Mouse (Mus musculus) heart, embryonic 13.5 days (tissue): ENCODE measurements at regions not wholly inside any gene's neighbourhood (a gene's known extent, or its start where the extent isn't known, plus 50 kb on each side); places are given as distances from the start of the nearest gene placed in this dataset.

ENCODE experiments used
- ATAC-seq: fragments of 200-750 bp; cut with Nextera tagmentation; 2 replicates; pipeline ENCODE4 v1.8.0; 2017; ENCODE audit warnings: moderate TSS enrichment; ENCODE audit not compliant: insufficient number of reproducible peaks, low FRiP score, low TSS enrichment; ENCODE audit errors: extremely low read depth
- H3K27ac ChIP-seq: fragments of 300-500 bp; sonication (generic); replicated peaks from 2 replicates; pipeline ENCODE4 v1.5.1; 2015; ENCODE audit warnings: moderate library complexity, mild to moderate bottlenecking, inconsistent platforms
- H3K27me3 ChIP-seq: fragments of 300-500 bp; sonication (generic); replicated peaks from 2 replicates; pipeline ENCODE4 v1.6.1; 2015; ENCODE audit warnings: mild to moderate bottlenecking, inconsistent platforms
- H3K36me3 ChIP-seq: fragments of 300-500 bp; sonication (generic); 2 replicates; pipeline ENCODE4 v1.6.1; 2015; ENCODE audit warnings: mild to moderate bottlenecking, inconsistent platforms
- H3K4me1 ChIP-seq: fragments of 300-500 bp; sonication (generic); 2 replicates; pipeline ENCODE4 v1.6.1; 2015; ENCODE audit warnings: inconsistent platforms
- H3K4me2 ChIP-seq: fragments of 300-500 bp; sonication (generic); 2 replicates; pipeline ENCODE4 v1.6.1; 2015; ENCODE audit warnings: inconsistent platforms, mild to moderate bottlenecking, moderate library complexity
- H3K4me3 ChIP-seq: fragments of 300-500 bp; sonication (generic); 2 replicates; pipeline ENCODE4 v1.5.1; 2015; ENCODE audit warnings: moderate library complexity, mild to moderate bottlenecking, inconsistent platforms
- H3K9ac ChIP-seq: fragments of 300-500 bp; sonication (generic); 2 replicates; pipeline ENCODE4 v1.6.1; 2015; ENCODE audit warnings: inconsistent platforms, mild to moderate bottlenecking, moderate library complexity
- H3K9me3 ChIP-seq: fragments of 300-500 bp; sonication (generic); 2 replicates; pipeline ENCODE4 v1.6.1; 2016; ENCODE audit warnings: inconsistent platforms
- WGBS: fragments of 180-500 bp; shearing (Covaris S2); methylation state at CpG from one replicate; pipeline ENCODE4 v1.1.7; 2015; ENCODE audit warnings: mixed read lengths; 5-methylcytosine and 5-hydroxymethylcytosine counted together

DNA sequence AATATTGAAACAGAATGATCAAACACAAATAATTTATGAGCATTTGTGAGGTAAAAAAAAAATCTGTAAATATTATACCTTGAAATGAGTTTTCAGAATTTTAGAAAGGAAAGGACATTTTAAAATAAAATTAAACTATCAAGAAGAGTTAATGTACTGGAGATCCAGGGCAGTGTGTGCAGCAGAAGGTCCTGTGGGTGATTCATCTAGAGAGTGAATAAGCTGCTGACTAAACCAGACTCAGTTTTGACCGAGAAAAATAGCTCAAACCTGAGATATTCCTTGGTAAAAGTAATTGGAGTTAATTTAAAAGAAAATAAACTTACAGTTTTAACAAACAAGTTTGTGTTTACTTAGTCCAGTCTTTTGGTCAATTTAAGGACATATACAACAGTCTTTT, 1118.6 kb upstream of the Celf2 start:
- Histone ChIP-seq H3K4me1 (no peaks in the 10 kb centered on the region), H3K9me3 (no peaks in the 10 kb centered on the region), H3K4me2 (no peak overlapping the region), H3K27me3 (no peaks in the 10 kb centered on the region), H3K9ac (no peak overlapping the region), H3K27ac (no peak overlapping the region), H3K36me3 (no peaks in the 10 kb centered on the region), H3K4me3 (no peak overlapping the region)
- no peak for ATAC-seq
- WGBS: 55% methylated on average over 1 of the region's 1 CpGs

GRCm38 (mm10) chr2:8628485-8629208, 1119.3 kb upstream of the Celf2 start:
- H3K36me3 ChIP-seq: no peaks in the 10 kb centered on the region

GRCm38 (mm10) chr2:8638082-8638481, 1128.7 kb upstream of the Celf2 start:
- H3K4me2 ChIP-seq: no peak overlapping the region

More at GRCm38 (mm10) chr2:8628485-8629208, 1119.3 kb upstream of the Celf2 start:
- H3K9ac ChIP-seq: no peak overlapping the region
- no peak overlapping the region for H3K4me3 ChIP-seq
- H3K4me1 ChIP-seq: no peaks in the 10 kb centered on the region
- no peak overlapping the region for H3K27ac ChIP-seq
- H3K4me2 ChIP-seq: no peak overlapping the region
- H3K27me3 ChIP-seq: no peaks in the 10 kb centered on the region
- 78% methylated on average over 2 of the region's 2 CpGs for WGBS
- H3K9me3 ChIP-seq: no peaks in the 10 kb centered on the region
- ATAC-seq: peak; percentile 79

DNA sequence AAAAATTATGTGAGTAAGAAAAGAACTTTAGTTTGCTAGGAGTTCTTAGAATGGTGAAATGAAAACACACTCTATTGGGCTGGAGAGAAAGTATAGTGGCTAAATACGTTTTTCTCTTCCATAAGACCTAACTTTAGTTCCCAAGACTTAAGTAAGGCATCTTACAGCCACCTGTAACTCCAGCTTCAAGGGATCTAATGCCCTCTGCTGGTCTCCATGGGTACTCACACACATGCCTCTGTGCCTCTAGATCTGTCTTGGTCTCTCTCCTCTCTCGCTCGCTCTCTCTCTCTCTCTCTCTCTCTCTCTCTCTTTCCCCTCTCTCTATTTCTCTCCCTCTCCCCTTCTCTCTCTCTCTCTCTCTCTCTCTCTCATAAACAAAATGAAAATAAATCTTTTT, 1129.9 kb upstream of the Celf2 start:
- Histone ChIP-seq H3K9me3 (no peaks in the 10 kb centered on the region), H3K4me1 (no peaks in the 10 kb centered on the region), H3K4me3 (no peak overlapping the region), H3K27me3 (no peaks in the 10 kb centered on the region), H3K36me3 (no peaks in the 10 kb centered on the region), H3K4me2 (no peak overlapping the region), H3K9ac (no peak overlapping the region), H3K27ac (no peak overlapping the region)
- no peak for ATAC-seq
- 47% methylated on average over 3 of the region's 3 CpGs for WGBS

More at GRCm38 (mm10) chr2:8638082-8638481, 1128.7 kb upstream of the Celf2 start:
- ATAC-seq: no peak
- Histone ChIP-seq H3K9me3 (no peaks in the 10 kb centered on the region), H3K27me3 (no peaks in the 10 kb centered on the region), H3K4me1 (no peaks in the 10 kb centered on the region), H3K9ac (no peak overlapping the region), H3K4me3 (no peak overlapping the region), H3K27ac (no peak overlapping the region), H3K36me3 (no peaks in the 10 kb centered on the region)
- WGBS: 51% methylated on average over 7 of the region's 7 CpGs

DNA sequence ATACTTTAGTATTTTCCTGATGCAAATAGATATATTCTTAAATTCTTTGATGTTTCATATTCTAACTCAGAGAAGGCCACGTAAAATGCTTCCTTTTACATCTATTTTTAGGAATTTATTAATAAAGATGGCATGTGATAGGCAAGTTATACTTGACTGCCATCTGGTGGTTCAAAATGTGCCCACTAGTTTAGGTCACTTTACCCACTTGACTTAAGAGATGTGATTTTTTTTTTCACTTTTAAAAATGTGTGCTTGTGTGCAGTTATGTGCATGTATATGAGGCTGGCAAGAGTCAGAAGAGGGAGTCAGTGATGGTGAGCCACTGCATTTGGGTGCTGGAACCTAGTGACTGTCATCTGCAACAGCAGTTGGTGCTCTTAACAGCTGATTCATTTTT, 1136.1 kb upstream of the Celf2 start:
- Histone ChIP-seq H3K27ac (no peak overlapping the region), H3K27me3 (no peaks in the 10 kb centered on the region), H3K36me3 (no peaks in the 10 kb centered on the region), H3K4me1 (no peaks in the 10 kb centered on the region), H3K4me2 (no peak overlapping the region), H3K9ac (no peak overlapping the region), H3K9me3 (no peaks in the 10 kb centered on the region), H3K4me3 (no peak overlapping the region)
- 24% methylated on average over 1 of the region's 1 CpGs for WGBS
- no peak for ATAC-seq

GRCm38 (mm10) chr2:8660544-8660943, 1151.2 kb upstream of the Celf2 start:
- no peak overlapping the region for H3K27ac ChIP-seq
- H3K9ac ChIP-seq: no peak overlapping the region
- no peak for ATAC-seq
- WGBS: 72% methylated on average over 7 of the region's 7 CpGs
- H3K36me3 ChIP-seq: no peaks in the 10 kb centered on the region
- H3K4me3 ChIP-seq: no peak overlapping the region
- H3K27me3 ChIP-seq: no peaks in the 10 kb centered on the region
- no peaks in the 10 kb centered on the region for H3K4me1 ChIP-seq
- no peaks in the 10 kb centered on the region for H3K9me3 ChIP-seq
- no peak overlapping the region for H3K4me2 ChIP-seq

GRCm38 (mm10) chr2:8673751-8674378, 1164.5 kb upstream of the Celf2 start:
- Histone ChIP-seq H3K9ac (no peak overlapping the region), H3K4me2 (no peak overlapping the region), H3K4me3 (no peak overlapping the region), H3K27ac (no peak overlapping the region), H3K27me3 (0 out of 2 replicates have a peak, but pooled peaks cover 8% of the 10 kb centered on the region), H3K36me3 (no peaks in the 10 kb centered on the region), H3K9me3 (no peaks in the 10 kb centered on the region), H3K4me1 (no peaks in the 10 kb centered on the region)
- 16% methylated on average over 10 of the region's 10 CpGs for WGBS
- ATAC-seq: no peak

DNA sequence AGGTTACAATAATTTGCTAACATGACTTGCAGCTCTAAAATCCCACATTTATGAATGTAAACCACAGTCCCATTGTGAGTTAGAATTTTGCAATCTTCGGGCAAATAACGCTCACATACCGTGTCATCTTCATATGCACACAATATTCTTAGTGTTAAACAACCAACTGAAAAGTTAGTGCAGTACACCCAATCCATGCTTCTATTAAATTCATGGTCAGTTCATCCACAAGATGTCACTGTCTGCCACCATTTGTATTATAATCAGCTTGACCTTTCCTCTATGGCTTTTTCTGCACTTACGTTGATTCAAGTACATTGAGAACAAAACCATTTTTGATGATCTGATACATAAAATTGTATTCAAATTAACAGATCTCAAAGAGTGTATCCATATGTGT, 1166.2 kb upstream of the Celf2 start:
- no peak overlapping the region for H3K4me3 ChIP-seq
- no peaks in the 10 kb centered on the region for H3K4me1 ChIP-seq
- WGBS: 65% methylated on average over 4 of the region's 4 CpGs
- no peaks in the 10 kb centered on the region for H3K9me3 ChIP-seq
- H3K27me3 ChIP-seq: 0 out of 2 replicates have a peak, but pooled peaks cover 8% of the 10 kb centered on the region
- no peak overlapping the region for H3K9ac ChIP-seq
- no peaks in the 10 kb centered on the region for H3K36me3 ChIP-seq
- no peak overlapping the region for H3K27ac ChIP-seq
- H3K4me2 ChIP-seq: no peak overlapping the region
- no peak for ATAC-seq

DNA sequence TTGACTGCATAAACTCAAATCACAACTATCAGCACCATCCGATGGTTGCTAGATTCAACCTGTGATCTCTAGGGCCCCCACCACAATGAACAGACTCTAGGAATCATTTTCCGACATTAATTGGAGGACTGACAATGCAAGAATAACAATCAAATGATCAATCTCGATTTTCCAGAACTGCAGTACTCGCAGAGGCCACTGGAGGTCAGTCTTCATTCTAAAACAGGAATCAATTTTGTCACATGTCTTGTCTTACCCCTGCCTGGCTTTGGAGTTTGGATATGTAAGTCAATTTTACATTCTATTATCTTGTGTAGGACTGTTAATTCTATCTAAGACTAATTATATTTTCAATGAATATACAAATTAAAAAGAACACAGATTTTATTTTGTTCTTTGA, 1167.2 kb upstream of the Celf2 start:
- Histone ChIP-seq H3K4me1 (no peaks in the 10 kb centered on the region), H3K36me3 (no peaks in the 10 kb centered on the region), H3K4me3 (no peak overlapping the region), H3K9me3 (no peaks in the 10 kb centered on the region), H3K27ac (no peak overlapping the region), H3K9ac (no peak overlapping the region), H3K27me3 (0 out of 2 replicates have a peak, but pooled peaks cover 4% of the 10 kb centered on the region), H3K4me2 (no peak overlapping the region)
- no peak for ATAC-seq
- 6% methylated on average over 4 of the region's 4 CpGs for WGBS

- WGBS: 59% methylated on average over 8 of the region's 8 CpGs
Measured at GRCm38 (mm10) chr2:8690846-8691643, 1181.7 kb upstream of the Celf2 start.

DNA sequence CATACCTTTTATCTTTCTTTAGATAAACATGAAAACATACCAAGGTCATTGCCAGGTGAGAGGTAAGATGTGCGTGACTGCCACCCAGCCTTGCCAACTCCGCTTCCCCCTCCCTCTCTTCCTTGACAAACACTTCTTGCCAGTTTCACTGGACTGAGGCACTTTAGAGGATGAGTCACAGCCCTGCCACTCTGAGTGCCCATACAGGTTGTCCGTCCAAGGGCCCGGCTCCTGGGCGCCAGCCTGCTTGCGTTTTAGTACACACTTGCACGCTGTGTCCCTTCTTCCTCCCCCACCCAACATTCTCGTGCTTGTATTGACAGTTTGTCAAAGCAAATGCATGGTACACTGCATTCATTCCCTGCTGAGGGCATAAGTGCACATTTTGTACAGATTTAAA, 1151.7 kb upstream of the 4930412O13Rik start:
- no peak for ATAC-seq
- 67% methylated on average over 8 of the region's 8 CpGs for WGBS
- Histone ChIP-seq H3K9ac (no peak overlapping the region), H3K27me3 (no peaks in the 10 kb centered on the region), H3K4me1 (no peaks in the 10 kb centered on the region), H3K36me3 (no peaks in the 10 kb centered on the region), H3K4me3 (no peak overlapping the region), H3K9me3 (no peaks in the 10 kb centered on the region), H3K4me2 (no peak overlapping the region), H3K27ac (no peak overlapping the region)

More at GRCm38 (mm10) chr2:8690846-8691643, 1181.7 kb upstream of the Celf2 start:
- H3K4me2 ChIP-seq: no peak overlapping the region
- H3K27ac ChIP-seq: no peak overlapping the region
- H3K4me1 ChIP-seq: no peaks in the 10 kb centered on the region
- no peaks in the 10 kb centered on the region for H3K9me3 ChIP-seq
- H3K36me3 ChIP-seq: no peaks in the 10 kb centered on the region
- ATAC-seq: no peak
- no peak overlapping the region for H3K9ac ChIP-seq
- H3K4me3 ChIP-seq: no peak overlapping the region
- no peaks in the 10 kb centered on the region for H3K27me3 ChIP-seq
